Mouse (Mus musculus) kidney, adult 18-20 months (tissue): ENCODE results near the gene Map2k3.
"Not testable (repeated sequence)": the region's sequence is repeated elsewhere in the genome, so short reads cannot be mapped to it uniquely, and the experiment has no call there.

ENCODE experiments used
- DNase-seq: peaks from one replicate; pipeline ENCODE4 v3.0.0; 2021

Gene Map2k3

DNA sequence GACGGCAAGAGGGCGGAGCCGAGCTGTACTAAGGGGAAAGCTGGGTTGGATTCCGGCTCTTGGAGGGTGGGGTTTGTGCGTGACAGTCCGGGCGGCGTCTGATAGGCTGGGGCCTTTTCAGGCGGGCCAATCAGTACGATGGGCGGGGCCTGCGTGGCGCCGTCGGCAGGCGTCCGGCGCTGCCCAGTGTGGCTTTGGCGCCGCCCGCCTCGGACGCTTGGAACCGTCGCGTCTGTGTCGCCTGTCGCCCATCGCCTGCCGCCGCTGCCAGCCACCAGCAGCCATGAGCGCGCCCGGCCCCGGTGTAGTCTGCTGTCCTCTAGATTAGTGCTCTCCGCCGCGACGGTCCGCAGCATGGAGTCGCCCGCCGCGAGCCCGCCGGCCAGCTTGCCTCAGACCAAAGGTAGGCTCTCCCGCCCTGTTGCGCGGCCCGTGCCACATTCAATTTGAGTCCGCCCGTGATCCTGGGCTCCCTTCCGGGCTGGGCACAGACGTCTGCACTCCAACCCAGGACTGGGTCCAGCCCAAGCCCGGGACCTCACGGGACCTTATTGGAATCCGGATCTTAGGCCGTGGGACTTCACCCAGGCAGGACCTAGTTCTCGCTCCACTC lies at the start of gene Map2k3:
TSS of gene Map2k3 (plus strand) at position 165 of the 613 bp plus-strand sequence.
- peak; percentile 95 for DNase-seq

DNA sequence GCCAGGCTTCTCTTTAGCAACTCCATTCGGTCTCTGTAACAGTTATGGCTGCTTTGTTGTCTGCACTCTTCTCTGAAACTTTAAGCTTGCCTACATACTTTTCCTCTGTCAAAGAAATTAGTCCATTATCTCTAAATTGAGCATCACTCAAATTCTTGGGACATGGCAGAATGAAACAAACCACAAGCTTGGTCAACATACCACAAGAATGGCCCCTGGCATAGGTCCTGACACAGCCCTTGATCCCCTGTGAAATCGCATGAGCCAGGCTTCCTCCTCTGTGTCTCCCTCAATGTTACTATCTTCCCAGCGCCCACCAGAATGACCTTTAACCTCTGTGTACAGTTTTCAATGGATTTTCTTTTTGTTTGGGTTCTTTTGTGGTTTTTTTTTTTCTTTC lies 49.4 kb upstream of the Map2k3 start:
- DNase-seq = no peak

DNA sequence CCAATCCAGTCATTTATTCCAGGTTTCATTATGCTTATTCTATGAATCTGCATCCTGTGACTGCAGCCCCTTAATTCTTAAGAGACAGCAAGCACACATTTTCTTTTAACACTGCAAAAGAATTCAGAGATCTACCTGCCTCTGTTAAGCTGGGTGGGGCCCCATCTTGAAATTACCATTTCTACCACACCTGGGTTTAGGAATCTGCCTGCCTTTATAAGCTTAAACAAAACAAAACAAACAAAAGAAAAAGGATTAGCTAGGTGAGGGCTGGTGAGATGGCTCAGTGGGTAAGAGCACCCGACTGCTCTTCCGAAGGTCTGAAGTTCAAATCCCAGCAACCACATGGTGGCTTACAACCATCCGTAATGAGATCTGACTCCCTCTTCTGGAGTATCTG lies 44.8 kb upstream of the Map2k3 start:
- not testable (repeated sequence) for DNase-seq

DNA sequence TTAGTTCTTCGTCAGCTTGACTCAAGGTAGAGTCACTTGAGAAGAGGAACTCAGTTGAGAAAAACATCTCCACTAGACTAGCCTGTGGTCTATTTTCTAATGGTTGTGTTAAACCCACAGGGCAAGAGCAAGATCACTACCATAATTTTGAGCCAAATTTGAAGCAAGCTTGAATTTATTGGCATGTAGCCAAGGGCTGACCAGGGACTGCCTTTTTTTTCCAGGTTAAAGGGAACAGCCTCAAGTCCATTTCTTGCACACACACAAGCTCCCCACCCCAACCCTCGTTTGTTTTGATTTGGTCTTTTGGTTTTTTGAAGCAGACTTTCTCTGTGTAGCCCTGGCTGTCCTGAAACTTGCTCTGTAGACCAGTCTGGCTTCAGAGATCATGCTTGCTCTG lies 42.0 kb upstream of the Map2k3 start:
- DNase-seq = no peak

DNA sequence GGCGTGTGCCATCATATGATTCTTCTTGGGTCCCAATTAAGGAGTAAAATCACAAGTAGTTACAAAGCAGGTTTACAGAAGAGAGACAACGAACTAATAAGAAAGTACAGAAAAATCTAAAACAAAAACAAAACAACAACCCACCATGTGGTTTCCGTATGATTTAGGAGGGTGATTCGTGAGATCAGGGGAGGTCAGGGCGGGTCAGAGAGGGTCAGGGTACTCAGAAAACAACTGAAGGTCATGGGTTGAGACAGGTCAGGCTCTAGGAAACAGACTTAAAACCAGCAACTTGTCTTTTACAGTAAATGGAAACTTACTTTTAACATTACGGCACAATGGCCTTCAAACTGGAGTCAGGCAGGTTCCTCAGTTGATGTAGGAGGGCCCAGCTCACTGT lies 41.5 kb upstream of the Map2k3 start:
- DNase-seq = no peak

DNA sequence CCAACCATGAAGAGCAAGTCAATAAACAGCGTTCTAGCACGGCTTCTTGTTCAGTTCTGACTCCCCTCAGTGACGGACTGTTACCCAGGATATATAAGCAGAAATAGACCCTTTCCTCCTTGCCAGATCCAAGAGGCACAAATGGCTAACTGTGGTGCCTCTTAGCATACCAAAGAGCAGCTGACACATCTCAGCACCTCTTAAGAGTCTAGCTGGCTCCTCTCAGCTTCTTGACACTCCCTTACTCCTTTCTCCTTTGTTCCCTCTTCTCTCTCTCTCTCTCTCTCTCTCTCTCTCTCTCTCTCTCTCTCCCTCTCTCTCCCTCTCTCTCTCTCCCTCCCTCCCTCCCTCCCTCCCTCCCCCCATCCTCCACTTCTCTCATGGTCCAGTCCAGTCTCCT lies 41.1 kb upstream of the Map2k3 start:
- no peak for DNase-seq

DNA sequence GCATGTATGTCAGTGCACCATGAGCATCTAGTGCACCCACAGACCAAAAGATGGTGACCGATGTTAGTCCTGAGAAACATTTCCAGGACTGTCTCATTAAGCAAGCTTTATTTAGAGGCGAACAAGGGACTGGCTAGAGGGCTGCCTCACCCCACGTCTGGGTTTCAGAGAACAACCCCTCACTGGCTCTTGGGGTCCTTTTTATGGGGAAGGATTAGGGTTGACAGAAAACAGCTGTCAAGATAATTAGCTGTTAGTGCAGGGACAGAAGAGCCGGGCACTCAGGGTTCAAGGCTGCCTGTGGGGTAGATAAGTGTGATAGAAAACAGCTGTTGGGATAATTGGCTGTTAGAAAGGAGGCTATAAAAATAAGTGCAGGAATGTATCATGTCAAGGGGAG lies 35.9 kb upstream of the Map2k3 start:
- DNase-seq = no peak

DNA sequence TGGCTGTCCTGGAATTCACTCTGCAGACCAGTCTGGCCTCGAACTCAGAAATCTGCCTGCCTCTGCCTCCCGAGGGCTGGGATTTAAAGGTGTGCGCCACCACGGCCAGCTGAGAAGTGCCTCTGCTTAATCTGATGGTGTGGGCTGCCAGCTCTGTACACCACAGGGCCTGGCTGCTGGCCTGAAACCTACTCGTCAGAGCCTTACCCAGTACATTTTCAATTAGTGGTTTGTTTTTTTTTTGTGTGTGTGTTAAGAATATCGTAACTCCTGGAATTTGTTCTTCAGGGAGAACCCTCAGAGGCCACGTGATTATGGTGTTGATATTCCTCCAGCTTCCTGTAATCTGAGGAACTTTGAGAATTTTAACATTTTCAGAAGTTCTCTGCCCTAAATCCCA lies 29.8 kb upstream of the Map2k3 start:
- peak; percentile 52 for DNase-seq

DNA sequence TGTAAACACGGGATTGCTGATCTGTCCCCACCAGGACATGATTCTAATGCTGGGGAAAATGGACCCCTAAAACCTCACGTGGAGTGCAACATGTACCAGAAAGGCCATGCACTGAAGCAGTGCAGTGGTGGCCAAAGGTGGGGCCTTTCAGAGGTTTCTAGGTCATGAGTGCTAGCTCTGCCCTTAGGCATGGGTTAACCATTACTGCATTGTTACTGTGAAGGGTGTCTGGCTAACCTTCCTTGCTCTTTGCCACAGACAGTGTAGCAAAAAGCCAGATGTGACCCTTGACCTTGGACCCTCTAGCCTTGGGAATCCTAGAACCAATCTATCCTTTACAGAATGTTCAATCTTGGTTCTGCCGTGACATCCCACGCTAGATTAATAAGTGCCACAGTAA lies 29.3 kb upstream of the Map2k3 start:
- DNase-seq = peak; percentile 73

DNA sequence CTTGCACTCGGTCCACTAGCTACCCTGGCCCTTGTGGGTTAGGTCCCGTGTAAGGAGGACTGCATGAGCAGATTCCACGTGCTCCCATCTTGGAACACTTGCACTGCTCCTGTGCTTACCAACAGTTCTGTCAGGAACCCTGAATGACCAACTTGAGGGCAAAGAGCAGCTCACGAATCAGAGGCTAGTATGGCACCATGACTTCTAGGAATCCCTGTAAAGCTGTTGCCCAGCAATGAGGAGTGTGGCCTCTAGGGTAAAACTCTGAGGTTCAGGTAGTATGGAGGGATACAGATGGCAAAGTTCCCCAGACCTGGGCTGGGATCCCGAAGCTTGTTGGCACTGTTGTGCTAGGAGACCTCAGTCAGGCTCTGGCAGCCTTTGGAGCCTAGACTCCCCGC lies 28.2 kb upstream of the Map2k3 start:
- DNase-seq = peak; percentile 47

DNA sequence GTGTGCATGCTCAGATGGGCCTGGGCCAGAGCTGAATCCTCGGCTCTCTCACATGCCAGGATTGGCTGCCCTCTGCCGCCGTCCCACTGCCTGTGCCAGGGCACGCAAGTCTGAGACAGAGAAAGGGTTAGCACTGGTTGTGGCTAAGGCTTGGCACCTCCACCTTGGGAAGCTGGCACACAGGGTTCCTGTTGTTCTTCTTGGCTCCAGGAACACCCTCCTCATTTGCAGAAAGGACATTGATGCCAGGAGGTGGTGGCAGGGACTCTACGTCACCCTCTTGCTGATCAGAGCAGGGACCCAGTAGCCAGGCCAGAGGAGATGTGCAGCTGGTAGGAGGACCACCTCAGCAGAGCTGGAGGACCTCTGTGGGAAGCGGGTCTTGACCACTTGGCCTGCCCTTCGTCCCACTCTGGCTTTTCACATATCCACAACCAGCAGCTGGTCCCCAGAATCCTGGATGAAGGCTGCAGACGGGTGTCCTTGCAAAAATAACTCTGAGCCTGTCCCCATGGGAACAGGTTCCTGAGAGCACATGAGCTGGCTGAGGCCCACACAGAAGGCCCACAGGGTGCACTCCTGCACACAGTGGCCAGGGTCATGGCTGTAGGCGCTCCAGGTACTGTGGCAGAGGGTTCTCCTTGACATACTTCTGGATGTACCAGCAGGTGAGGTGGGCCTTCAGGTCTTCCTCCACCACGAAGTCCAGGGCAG lies 26.3 kb upstream of the Map2k3 start:
- DNase-seq = peak; percentile 40

DNA sequence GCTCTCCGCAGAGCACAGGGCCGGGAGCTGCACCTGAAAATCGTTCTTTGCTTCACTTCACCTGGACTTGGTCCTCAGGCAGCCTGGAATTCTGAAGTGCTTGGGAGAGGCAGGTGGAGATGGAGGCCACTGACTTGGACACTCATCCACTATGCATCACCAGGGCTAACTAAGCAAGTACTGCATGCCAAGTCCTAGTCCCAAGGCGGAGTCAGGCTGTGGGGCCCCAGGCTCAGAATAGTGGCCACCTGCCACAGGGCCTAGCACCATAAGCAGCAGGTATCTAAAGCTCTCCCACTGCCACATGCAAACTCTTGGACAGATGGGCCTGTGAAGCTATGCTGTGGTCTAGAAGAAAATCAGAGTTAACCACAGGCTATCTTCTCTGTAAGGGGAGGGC lies 25.4 kb upstream of the Map2k3 start:
- DNase-seq = peak; percentile 25

DNA sequence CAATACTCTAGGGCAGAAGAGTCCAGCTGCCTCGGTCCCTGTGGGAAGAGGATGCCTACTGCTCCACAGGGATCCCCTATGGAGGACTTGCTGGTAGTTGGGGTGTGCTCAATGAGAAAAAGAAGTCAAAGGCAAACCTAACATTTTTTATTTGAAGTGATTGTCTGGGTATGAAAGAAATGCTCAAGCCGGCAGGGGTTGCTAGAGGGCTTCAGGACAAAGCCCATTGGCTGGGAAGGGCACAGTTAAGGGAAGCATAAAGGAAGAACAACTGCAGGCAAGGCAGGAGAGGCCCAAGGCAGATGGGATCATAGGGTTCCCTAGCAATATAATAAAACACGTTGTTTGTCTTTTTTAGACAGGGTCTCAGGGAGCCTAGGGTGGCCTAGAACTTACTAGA lies 23.8 kb upstream of the Map2k3 start:
- DNase-seq = peak; percentile 30

DNA sequence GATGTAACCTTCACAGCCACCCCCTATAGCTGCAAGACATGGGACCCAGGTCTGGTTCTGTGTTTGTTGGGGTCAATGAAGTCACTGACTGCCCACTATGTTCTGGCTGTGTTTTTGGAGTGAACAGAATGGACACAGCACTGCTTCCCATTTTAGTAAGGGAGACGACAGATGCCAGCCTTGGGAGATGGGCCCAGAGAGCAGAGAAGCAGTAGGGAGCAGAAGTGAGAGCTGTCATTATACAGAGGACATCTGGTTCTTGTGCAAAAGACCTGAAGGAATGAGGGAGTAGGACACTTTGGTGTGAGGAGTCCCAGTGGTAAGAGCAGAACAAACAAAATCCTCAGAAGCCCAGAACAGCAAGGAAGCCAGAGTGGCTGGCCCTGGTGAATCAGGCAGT lies 22.2 kb upstream of the Map2k3 start:
- DNase-seq = no peak

DNA sequence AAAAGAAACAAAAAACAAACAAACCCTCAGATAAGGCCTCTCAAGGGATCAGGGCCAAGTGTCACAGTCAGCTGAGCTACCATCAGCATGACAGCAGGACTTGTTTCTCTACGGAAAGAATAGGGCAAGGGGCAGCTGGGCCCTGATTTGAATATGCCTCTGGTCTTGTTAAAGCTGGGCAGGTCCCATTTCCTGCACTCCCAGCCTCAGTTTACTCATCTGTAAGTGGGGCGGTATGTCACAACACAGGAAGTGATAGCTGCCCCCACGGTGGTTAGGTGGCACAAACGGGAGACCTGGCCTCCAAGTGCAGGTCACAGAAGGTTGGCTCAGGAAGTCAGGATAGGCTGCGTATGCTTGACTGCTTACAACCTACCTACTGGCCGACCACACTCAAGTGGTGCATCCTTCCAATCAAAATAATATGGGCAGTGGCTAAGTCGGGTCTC lies 19.3 kb upstream of the Map2k3 start:
- DNase-seq = peak; percentile 31

DNA sequence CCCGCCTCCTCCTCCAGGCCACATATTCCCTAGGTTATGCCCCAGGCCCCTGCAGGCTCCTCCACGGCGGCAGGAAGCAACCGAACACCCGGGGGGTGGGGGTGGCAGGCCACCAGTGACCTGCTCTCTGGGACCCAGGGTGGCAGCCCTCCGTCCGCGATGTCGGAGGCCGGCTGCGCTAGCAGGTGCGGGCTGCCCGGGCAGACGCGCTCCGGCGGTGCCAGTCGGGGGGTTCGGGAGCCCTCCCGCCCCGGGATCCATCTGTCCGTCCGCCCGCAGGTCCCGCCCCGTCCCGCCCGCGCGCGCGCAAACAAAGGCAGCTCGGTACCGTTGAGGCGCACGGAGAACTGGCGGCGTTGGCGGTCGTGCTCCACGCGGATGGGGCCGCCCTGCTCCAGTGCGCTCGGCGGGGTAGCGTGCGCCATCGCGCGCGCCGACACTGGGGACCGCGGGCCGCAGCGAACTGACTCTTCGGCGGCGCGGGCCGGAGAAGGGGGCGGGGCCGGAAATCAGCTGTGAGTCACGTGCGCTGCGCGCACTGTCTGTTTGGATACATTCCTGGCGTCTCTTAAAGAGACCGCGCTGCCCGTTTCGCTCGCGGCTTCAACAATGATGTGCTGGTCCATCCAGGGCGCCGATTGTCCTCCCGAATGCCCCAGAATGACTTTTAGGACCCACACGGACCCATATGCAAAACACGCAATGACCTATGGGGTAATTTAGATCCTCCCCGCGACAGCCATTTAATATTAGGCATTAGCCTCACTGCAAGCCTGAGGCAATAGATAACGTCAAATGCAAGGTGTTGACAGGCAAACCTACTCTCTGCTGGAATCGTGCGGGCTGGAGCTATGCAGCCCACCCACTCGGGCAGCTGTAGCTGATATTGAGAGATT lies 18.3 kb upstream of the Map2k3 start:
- peak; percentile 94 for DNase-seq

DNA sequence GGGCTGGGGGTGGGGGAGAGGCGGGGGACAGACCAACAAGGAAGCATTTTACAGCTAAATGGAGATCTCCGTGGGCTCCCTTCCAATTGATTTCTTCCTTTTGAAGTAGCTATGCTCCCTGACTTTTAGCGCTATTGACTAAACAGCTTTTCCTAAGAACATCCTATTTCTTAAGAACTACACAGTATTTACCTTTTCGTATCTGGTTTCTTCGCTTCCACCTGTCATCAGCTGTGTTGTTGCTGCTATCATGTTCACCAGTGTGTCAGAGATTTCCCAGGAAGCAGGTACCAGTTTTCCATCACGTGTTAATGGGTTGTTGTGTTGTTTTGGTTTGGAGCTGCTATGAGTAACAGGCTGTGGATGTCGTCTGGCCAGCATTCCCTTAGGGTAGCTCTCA lies 17.3 kb upstream of the Map2k3 start, which contains the start of gene Natd1:
TSS of gene Natd1 (minus strand) at position 260 of the 400 bp plus-strand sequence.
- no peak for DNase-seq

DNA sequence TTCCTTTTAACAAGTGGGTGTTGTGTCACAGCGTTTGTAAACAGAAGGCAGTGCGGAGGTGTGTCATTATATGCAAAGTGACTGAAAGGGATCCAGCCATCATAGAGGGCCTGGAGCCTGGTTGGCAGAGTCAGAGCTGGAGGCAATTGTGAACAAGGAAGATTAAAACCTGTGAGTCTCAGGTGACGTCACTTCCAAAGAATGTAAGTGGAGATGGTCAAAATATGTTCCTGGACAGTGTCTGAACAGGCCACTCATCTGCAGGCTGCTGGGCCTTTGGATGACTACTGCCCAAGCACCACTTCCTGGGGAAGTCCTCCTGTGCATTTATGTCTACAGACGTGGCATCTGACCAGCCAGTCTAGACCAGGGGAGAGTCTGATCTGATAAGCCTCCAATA lies 16.6 kb upstream of the Map2k3 start:
- DNase-seq = no peak

DNA sequence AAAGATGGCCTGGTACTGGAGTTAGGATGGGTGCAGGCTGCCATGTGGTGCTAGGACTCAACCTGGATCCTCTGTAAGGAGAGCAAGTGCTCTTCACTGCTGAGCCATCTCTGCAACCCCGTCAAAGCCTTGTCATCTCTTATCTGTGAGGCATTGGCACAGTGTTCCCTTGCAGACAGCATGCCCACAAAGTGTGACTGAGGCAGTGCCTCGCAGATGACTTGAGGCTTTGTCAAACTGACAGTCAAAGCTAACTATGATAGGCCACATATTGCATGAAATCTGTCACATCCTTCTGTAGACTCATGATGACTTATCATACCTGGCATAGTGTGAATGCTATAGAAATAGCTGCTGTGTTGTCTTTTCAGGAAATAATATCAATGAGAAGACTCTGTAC lies 11.8 kb upstream of the Map2k3 start:
- no peak for DNase-seq

DNA sequence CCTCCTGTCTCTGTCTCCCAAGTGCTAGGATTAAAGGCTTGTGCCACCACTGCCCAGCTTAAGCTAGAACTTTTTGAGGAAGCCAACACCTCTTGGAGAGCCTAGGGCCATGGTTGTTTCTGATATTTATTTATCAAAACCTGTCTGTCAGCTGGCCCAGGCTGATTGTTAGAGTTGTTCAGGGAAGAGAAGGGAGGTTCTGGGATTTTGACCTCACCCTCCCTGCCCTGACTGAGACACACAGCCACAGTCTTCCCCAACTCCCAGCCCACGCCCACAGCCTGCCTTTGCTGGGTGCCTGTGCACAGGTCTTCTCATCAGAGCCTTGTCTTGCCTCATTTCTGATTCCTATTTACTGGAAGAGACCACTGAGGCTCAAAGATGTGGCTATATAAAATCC lies 9.6 kb upstream of the Map2k3 start:
- no peak for DNase-seq

DNA sequence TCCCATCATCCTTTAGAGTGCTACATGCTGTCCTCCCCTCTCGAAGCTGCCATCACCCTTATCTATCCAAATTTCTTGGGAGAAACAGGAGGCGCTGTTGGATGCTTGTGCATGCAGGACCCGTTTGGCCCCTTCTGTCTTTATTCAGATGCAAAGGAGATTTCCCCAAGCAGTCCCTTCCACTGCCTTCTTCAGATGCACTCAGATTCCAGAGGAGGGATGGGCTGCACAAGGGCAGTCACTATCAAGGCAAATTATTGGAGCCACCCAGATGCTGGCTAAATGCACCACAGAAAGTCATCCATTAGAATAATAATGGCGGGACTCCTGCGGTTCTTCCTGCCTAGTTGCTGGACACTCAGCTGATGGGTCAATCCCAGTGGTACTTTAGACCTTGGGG lies 8.9 kb upstream of the Map2k3 start:
- DNase-seq = no peak

DNA sequence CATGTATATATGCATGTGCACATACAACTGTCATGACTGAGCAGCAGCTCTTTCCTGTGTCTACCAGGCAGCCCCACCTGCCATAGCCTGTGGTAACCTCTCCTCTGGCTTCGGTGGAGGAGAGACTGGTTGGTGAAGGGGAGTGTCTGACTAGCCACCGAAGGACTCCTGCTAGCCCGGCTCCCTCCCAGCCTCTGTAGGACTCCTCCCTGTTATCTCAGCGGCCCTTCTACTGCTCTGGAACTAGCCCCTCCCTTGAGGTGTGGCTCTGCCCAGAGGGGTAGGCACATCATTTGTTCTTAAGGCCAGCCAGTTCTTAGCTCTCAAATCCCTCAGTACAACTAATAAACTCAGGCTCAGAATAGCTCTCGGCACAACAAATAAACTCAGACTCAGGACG lies 7.3 kb upstream of the Map2k3 start:
- DNase-seq = no peak

DNA sequence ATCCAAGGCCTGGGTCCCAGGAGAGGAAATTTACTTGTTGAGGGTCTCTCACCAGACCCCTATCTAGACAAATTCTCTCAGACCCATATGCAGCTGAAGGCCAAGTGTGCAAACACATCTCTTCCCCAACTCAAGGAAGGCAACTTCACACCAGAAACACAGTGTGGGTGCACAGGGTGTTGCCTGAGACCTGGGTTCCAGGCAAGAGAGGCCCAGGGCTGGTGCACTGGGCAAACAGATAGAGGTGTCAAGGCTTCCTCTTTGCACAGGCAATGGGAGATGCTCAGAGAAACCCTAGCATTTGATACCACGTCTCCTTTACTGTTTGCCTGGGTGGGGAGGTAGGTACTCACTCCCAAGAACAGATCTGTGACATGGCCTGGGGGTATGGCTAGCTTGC lies 6.9 kb upstream of the Map2k3 start:
- DNase-seq = no peak

DNA sequence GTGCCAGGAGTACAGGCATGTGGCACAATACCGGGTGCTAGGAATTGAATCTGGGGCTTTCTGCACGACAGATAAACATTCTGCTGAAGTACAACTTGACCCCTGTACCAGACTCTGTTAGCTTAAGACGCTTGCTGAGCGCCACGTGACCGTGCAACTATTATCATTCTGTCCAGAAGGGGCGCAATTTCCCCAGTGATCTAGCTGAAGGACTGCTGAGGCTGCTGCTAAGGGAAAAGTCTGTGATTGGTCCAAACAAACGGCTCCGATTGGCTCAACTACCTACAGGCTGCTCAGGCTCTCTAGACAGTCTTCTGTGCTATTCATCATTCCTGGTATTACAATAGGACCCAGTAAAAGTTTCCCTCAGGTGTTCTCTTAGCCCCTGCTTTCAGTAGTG lies 4.6 kb upstream of the Map2k3 start:
- DNase-seq = peak; percentile 92
